Mouse (Mus musculus) heart, embryonic 11.5 days (tissue): Measurements from ENCODE around the gene Wdtc1. TPM values are rescaled to one million over a fixed set of nuclear protein-coding genes. Genes with fewer than 3 reads are reported as not detected.
A peak's percentile ranks its signal among the peaks of the same experiment; 100 is the strongest.

ENCODE experiments used
- ATAC-seq: fragments of 200-750 bp; cut with Nextera tagmentation; replicated peaks from 2 replicates; pipeline ENCODE4 v1.8.0; 2017; ENCODE audit warnings: moderate library complexity; ENCODE audit not compliant: insufficient number of reproducible peaks, low FRiP score, low TSS enrichment
- H3K27ac ChIP-seq: fragments of 300-500 bp; sonication (generic); 2 replicates; pipeline ENCODE4 v1.5.1; 2014; ENCODE audit warnings: mild to moderate bottlenecking, low read depth, low read length
- H3K27me3 ChIP-seq: fragments of 300-500 bp; sonication (generic); 2 replicates; pipeline ENCODE4 v1.6.1; 2014; ENCODE audit warnings: mild to moderate bottlenecking, low read length, mixed read lengths; ENCODE audit not compliant: control insufficient read depth, insufficient read depth
- H3K36me3 ChIP-seq: fragments of 300-500 bp; sonication (generic); 2 replicates; pipeline ENCODE4 v1.6.1; 2014; ENCODE audit warnings: mild to moderate bottlenecking, low read length, moderate library complexity, mixed read lengths; ENCODE audit not compliant: control insufficient read depth, insufficient read depth
- H3K4me1 ChIP-seq: fragments of 300-500 bp; sonication (generic); 2 replicates; pipeline ENCODE4 v1.6.1; 2014; ENCODE audit warnings: low read length; ENCODE audit not compliant: control insufficient read depth, insufficient read depth
- H3K4me2 ChIP-seq: fragments of 300-500 bp; sonication (generic); 2 replicates; pipeline ENCODE4 v1.6.1; 2014; ENCODE audit warnings: mild to moderate bottlenecking, moderate library complexity
- H3K4me3 ChIP-seq: fragments of 300-500 bp; sonication (generic); 2 replicates; pipeline ENCODE4 v1.5.1; 2014; ENCODE audit warnings: low read depth, low read length
- H3K9ac ChIP-seq: fragments of 300-500 bp; sonication (generic); 2 replicates; pipeline ENCODE4 v1.6.1; 2014; ENCODE audit warnings: mild to moderate bottlenecking, low read depth, low read length, moderate library complexity
- H3K9me3 ChIP-seq: fragments of 300-500 bp; sonication (generic); replicated peaks from 2 replicates; pipeline ENCODE4 v1.6.1; 2016; ENCODE audit warnings: low read length; ENCODE audit not compliant: control insufficient read depth
- WGBS: fragments of 180-500 bp; shearing (Covaris S2); extraction: QIAGEN DNeasy Blood & Tissue Kit; methylation state at CpG from one replicate; pipeline ENCODE4 v1.1.7; 2014; ENCODE audit not compliant: insufficient replicate concordance; 5-methylcytosine and 5-hydroxymethylcytosine counted together
- microRNA-seq: library from miRNA; unstranded; fragments of <30 nt; microRNA quantifications from one replicate; pipeline ENCODE4, GENCODE M21; 2016; ENCODE audit warnings: borderline number of aligned reads
- polyA plus RNA-seq: library from polyadenylated mRNA; unstranded; fragments of >200 nt; fragmentation: Nextera tagmentation; extraction: Ambion mirVana; gene quantifications from 2 replicates; pipeline ENCODE4 v1.2.1, GENCODE M21; 2014

Wdtc1 gene
- polyA plus RNA-seq, 1 experiment from 2014 or later: 13.3 TPM

- H3K4me2 ChIP-seq: no peak overlapping the region
- H3K27me3 ChIP-seq: peaks cover 49% of the 10 kb centered on the region
- no peak overlapping the region for H3K4me3 ChIP-seq
- no peak for ATAC-seq
- peaks cover 18% of the 10 kb centered on the region for H3K4me1 ChIP-seq
- H3K36me3 ChIP-seq: no peaks in the 10 kb centered on the region
- no peak overlapping the region for H3K9ac ChIP-seq
- no peaks in the 10 kb centered on the region for H3K9me3 ChIP-seq
- no peak overlapping the region for H3K27ac ChIP-seq
- 65% methylated on average over 9 of the region's 9 CpGs for WGBS
These were observed 110.6 kb downstream of the Wdtc1 start for GRCm38 (mm10) chr4:133242710-133243109.

Small RNA genes within 50 kb of the gene (microRNA-seq; reads per million reads assigned to microRNA genes)
- gene Mir5122: 1.2 reads per million, percentile 17 among the genes with 10 or more reads in this experiment

Other genes with a start within 250 kb of the Wdtc1 start
- 37.3 and 55.8 TPM in 2 replicates for gene Wasf2, start 223.0 kb downstream of the Wdtc1 start, polyA plus RNA-seq
- 0.27 and 0.77 TPM in 2 replicates for gene Cd164l2, start 141.3 kb downstream of the Wdtc1 start, polyA plus RNA-seq
- gene Gpr3, start 140.9 kb downstream of the Wdtc1 start, polyA plus RNA-seq: 0.37 and 0.61 TPM in 2 replicates
- gene Map3k6, start 112.7 kb downstream of the Wdtc1 start, polyA plus RNA-seq: 1.5 and 1.7 TPM in 2 replicates
- gene Sytl1, start 90.4 kb downstream of the Wdtc1 start, polyA plus RNA-seq: 0.11 and 0.42 TPM in 2 replicates
- gene Tmem222, start 75.7 kb downstream of the Wdtc1 start, polyA plus RNA-seq: 57.5 and 64.9 TPM in 2 replicates
- 4.8 and 7.0 TPM in 2 replicates for gene Slc9a1, start 16.2 kb upstream of the Wdtc1 start, polyA plus RNA-seq
- gene Tent5b, start 126.7 kb upstream of the Wdtc1 start, polyA plus RNA-seq: 0.47 and 0.83 TPM in 2 replicates
- 0.94 and 1.4 TPM in 2 replicates for gene Trnp1, start 145.1 kb upstream of the Wdtc1 start, polyA plus RNA-seq
- 0.77 and 0.80 TPM in 2 replicates for gene Kdf1, start 165.5 kb upstream of the Wdtc1 start, polyA plus RNA-seq
- gene Nudc, start 192.5 kb upstream of the Wdtc1 start, polyA plus RNA-seq: 221 TPM in 2 replicates
- gene Nr0b2, start 199.9 kb upstream of the Wdtc1 start, polyA plus RNA-seq: 9.6 and 11.0 TPM in 2 replicates
- gene Gpatch3, start 221.3 kb upstream of the Wdtc1 start, polyA plus RNA-seq: 5.0 and 6.0 TPM in 2 replicates
- 14.2 and 14.3 TPM in 2 replicates for gene Gpn2, start 230.9 kb upstream of the Wdtc1 start, polyA plus RNA-seq
- 1.7 and 3.0 TPM in 2 replicates for gene Sfn, start 248.7 kb upstream of the Wdtc1 start, polyA plus RNA-seq